Mouse (Mus musculus) hindbrain, embryonic 15.5 days (tissue): ENCODE results near the gene Inpp4b. TPM values are rescaled to one million over a fixed set of nuclear protein-coding genes. Genes with fewer than 3 reads are reported as not detected.
"Not testable (repeated sequence)": the region's sequence is repeated elsewhere in the genome, so short reads cannot be mapped to it uniquely, and the experiment has no call there.

Experiments used
- ATAC-seq: fragments of 200-750 bp; cut with Nextera tagmentation; 2 replicates; pipeline ENCODE4 v1.8.0; 2017; ENCODE audit warnings: low read depth, moderate number of reproducible peaks, moderate TSS enrichment; ENCODE audit not compliant: low FRiP score
- H3K27ac ChIP-seq: fragments of 300-500 bp; sonication (generic); replicated peaks from 2 replicates; pipeline ENCODE4 v1.5.1; 2015; ENCODE audit warnings: mild to moderate bottlenecking, inconsistent platforms
- H3K27me3 ChIP-seq: fragments of 300-500 bp; sonication (generic); 2 replicates; pipeline ENCODE4 v1.6.1; 2015; ENCODE audit warnings: control low read depth, inconsistent platforms
- H3K36me3 ChIP-seq: fragments of 300-500 bp; sonication (generic); 2 replicates; pipeline ENCODE4 v1.6.1; 2015; ENCODE audit warnings: control low read depth, inconsistent platforms
- H3K4me1 ChIP-seq: fragments of 300-500 bp; sonication (generic); replicated peaks from 2 replicates; pipeline ENCODE4 v1.6.1; 2015; ENCODE audit warnings: control low read depth, inconsistent platforms
- H3K4me2 ChIP-seq: fragments of 300-500 bp; sonication (generic); 2 replicates; pipeline ENCODE4 v1.6.1; 2015; ENCODE audit warnings: moderate library complexity, mild to moderate bottlenecking, inconsistent platforms
- H3K4me3 ChIP-seq: fragments of 300-500 bp; sonication (generic); 2 replicates; pipeline ENCODE4 v1.5.1; 2015; ENCODE audit warnings: mild to moderate bottlenecking, inconsistent platforms
- H3K9ac ChIP-seq: fragments of 300-500 bp; sonication (generic); 2 replicates; pipeline ENCODE4 v1.6.1; 2015; ENCODE audit warnings: inconsistent platforms
- H3K9me3 ChIP-seq: fragments of 300-500 bp; sonication (generic); 2 replicates; pipeline ENCODE4 v1.6.1; 2016; ENCODE audit warnings: control low read depth, inconsistent platforms
- WGBS: fragments of 180-500 bp; shearing (Covaris S2); methylation state at CpG from one replicate; pipeline ENCODE4 v1.1.7; 2015; 5-methylcytosine and 5-hydroxymethylcytosine counted together
- polyA plus RNA-seq: library from polyadenylated mRNA; unstranded; fragments of >200 nt; fragmentation: Nextera tagmentation; extraction: Ambion mirVana; gene quantifications from 2 replicates; pipeline ENCODE4 v1.2.1, GENCODE M21; 2015

Inpp4b gene
- polyA plus RNA-seq, 1 experiment from 2014 or later = 9.0 TPM

DNA sequence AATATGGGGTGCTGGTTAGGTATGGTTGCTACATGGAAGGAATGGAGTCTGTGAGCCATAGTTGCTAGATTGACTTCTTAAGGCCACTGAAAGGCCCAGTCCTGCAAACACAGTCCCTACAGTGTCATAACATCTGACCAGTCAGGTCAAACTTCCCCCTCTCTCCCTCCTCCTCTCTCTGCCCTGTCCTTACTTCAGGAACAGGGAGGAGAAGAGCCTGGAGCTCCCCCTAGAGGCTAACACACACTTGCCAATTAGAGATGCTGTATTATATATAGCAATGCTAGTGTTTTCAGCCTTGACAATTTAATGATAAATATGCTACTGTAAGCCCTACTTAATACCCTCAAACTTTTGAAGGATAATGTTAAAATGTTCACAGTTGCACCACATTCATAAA lies 464.4 kb downstream of the Inpp4b start:
- Histone ChIP-seq H3K4me2 (no peak overlapping the region), H3K4me1 (no peaks in the 10 kb centered on the region), H3K36me3 (no peaks in the 10 kb centered on the region), H3K9me3 (no peaks in the 10 kb centered on the region), H3K27me3 (no peaks in the 10 kb centered on the region), H3K27ac (no peak overlapping the region), H3K4me3 (no peak overlapping the region), H3K9ac (no peak overlapping the region)
- ATAC-seq = peak; percentile 61; the same call in 1 of the 2 replicates

DNA sequence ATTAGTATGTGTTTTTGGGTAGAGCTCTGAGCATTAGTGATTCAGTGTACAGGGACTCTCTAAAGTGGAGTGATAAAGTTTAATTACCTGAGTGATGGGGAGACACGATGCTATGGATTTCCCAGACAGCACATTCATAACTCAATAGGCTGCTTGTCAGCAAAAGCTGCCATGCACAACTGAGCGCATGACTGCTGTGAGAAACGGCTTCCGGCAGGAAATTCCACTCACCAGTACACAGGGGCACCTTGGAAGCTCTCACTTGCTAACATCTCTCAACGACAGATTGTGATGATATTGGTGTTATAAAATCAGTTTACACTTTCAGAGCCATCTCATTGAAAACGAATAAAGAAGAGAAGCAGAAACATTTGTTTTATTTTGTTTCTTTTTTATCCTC lies 465.2 kb downstream of the Inpp4b start:
- H3K4me1 ChIP-seq = peaks cover 7% of the 10 kb centered on the region
- 51% methylated on average over 6 of the region's 6 CpGs for WGBS
- H3K36me3 ChIP-seq = no peaks in the 10 kb centered on the region
- peak; percentile 55; the same call in 1 of the 2 replicates for ATAC-seq
- no peak overlapping the region for H3K4me2 ChIP-seq
- H3K27me3 ChIP-seq = no peaks in the 10 kb centered on the region
- no peak overlapping the region for H3K9ac ChIP-seq
- H3K27ac ChIP-seq = no peak overlapping the region
- H3K4me3 ChIP-seq = no peak overlapping the region
- H3K9me3 ChIP-seq = no peaks in the 10 kb centered on the region

DNA sequence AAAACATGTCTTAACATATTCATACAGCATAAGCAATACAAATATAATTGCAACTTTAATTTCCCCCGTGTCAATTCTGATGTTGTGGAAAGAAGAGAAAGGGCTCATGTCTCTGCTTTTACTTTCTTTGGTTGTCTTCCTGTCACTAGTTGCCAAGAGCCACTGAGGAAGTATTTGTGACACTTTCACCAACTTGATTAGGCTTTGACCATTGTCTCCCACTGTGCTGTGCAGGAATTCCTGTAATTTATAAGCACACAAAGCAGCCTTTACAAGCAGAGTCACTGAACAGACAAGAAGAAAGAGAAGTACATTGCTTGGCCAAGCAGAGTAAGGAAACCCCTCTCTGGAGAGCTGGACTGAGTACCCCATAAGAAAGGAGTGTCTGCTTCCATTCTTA lies 466.1 kb downstream of the Inpp4b start:
- H3K36me3 ChIP-seq = no peaks in the 10 kb centered on the region
- WGBS = 58% methylated on average over 1 of the region's 1 CpGs
- no peak overlapping the region for H3K4me2 ChIP-seq
- H3K27me3 ChIP-seq = no peaks in the 10 kb centered on the region
- no peak overlapping the region for H3K27ac ChIP-seq
- no peaks in the 10 kb centered on the region for H3K9me3 ChIP-seq
- H3K4me1 ChIP-seq = peaks cover 8% of the 10 kb centered on the region
- no peak overlapping the region for H3K9ac ChIP-seq
- H3K4me3 ChIP-seq = no peak overlapping the region
- ATAC-seq = no peak

DNA sequence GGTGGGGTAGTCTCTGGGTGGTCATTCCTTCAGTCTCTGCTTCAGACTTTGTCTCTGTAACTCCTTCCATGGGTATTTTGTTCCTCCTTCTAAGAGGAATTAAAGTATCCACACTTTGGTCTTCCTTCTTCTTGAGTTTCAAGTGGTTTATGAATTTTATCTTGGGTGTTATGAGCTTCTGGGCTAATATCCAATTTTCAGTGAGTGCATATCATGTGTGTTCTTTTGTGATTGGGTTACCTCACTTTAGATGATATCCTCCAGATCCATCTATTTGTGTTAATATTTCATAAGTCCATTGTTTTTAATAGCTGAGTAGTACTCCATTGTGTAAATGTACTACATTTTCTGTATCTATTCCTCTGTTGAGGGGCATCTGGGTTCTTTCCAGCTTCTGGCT lies 467.1 kb downstream of the Inpp4b start:
- H3K9ac ChIP-seq, H3K4me1 ChIP-seq, H3K27me3 ChIP-seq, H3K9me3 ChIP-seq, H3K4me3 ChIP-seq, ATAC-seq, H3K27ac ChIP-seq, H3K4me2 ChIP-seq, H3K36me3 ChIP-seq: not testable (repeated sequence)

DNA sequence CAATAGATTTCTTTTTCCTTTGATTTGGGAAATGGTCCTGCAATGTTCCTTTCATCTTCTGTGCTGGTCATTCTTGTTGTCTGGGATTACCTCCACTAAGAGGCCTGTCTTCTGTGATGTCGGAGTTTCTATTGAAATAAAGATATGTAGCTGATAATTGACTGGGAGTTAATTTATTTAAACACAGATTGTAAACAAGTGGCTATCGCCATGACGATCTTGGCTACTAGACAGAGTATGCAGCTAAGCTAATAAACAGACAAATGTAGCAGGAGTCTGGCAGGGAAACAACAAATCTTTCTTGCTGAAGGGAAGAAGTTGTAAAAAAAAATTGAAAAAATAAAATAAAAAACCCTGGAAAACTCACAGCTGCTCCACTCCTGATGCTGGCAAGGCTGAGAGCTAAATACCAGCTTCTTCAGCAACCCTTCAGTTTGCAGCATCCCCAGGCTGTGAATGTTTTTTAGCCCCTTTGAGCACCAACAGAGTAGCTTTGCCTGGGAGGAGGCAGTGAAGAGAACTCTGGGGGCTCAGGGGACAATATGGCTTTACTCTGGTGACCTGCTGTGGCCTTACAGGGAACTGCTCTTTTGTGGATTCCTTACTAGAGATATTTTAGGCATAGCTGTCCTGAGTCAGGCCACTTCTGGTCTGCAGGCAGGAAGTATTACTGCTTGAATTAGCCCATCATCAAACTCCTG lies 469.8 kb downstream of the Inpp4b start:
- peak overlapping the region; percentile 61 for H3K27ac ChIP-seq
- 22% methylated on average over 3 of the region's 3 CpGs for WGBS
- no peaks in the 10 kb centered on the region for H3K36me3 ChIP-seq
- H3K27me3 ChIP-seq = no peaks in the 10 kb centered on the region
- H3K4me1 ChIP-seq = peaks cover 8% of the 10 kb centered on the region
- H3K9me3 ChIP-seq = no peaks in the 10 kb centered on the region
- H3K9ac ChIP-seq = no peak overlapping the region
- no peak overlapping the region for H3K4me3 ChIP-seq
- no peak overlapping the region for H3K4me2 ChIP-seq
- ATAC-seq = peak; percentile 81; the same call in 1 of the 2 replicates

DNA sequence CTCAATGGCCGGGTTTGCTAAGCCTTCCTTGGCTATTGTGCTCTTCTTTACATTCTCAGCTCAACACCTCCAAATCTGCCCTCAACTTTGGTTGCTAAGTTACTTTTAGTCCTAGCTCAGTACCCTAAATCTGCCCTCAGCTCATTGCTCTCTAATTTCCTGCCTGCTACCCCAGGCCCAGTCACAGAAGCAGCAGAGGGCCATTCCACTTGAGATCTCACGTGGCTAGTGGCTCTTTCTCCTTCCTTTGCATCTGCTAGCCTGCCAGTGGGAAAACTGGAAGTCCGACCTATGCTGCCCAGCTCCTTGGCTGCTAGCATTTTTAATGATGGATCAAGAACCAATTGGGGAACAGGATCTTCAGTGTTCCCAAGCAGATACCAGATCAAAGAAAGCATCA lies 472.4 kb downstream of the Inpp4b start:
- Histone ChIP-seq H3K27ac (no peak overlapping the region), H3K4me3 (no peak overlapping the region), H3K36me3 (no peaks in the 10 kb centered on the region), H3K4me2 (no peak overlapping the region), H3K9me3 (no peaks in the 10 kb centered on the region), H3K4me1 (peaks cover 8% of the 10 kb centered on the region), H3K9ac (no peak overlapping the region), H3K27me3 (no peaks in the 10 kb centered on the region)
- no peak for ATAC-seq
- WGBS = 44% methylated on average over 3 of the region's 3 CpGs

DNA sequence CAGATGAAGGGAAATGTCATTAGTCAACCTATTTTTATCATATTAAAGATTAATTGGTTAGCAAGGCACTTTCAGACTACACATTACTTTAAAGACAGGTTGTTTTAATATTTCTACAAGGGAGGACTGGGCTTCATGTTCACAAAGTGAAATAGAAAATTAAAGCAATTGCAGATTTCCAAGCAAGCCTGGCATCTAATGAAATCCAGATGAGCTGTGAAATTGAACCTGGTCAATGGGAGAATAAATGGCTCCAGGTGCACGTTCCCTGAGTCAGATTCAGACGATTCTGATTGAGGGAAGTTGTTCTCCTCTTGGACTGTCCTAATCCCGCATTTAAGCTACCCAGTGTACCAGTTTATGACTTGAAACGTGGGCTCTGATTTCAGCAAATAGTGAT lies 473.2 kb downstream of the Inpp4b start:
- 63% methylated on average over 4 of the region's 4 CpGs for WGBS

DNA sequence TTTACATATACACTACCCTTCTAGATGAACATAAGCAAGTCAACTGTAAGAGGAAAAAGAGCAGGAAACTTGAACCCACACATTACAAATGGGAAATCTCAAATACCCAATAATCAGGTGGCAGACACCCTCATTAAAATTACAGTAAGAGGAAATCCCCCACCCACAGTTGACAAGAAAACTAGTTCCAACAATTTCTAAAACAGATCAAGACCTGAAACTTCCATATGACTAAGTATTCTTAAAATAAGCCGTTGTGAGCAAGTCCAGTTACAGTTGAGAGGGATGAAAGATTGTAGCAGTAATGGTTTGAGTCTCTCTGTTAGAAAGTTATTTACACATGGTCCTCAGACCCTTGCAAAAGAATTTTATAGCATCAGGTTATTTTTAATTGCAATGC lies 480.8 kb downstream of the Inpp4b start:
- H3K36me3 ChIP-seq = no peaks in the 10 kb centered on the region
- H3K4me3 ChIP-seq = no peak overlapping the region
- no peak overlapping the region for H3K9ac ChIP-seq
- H3K4me1 ChIP-seq = no peaks in the 10 kb centered on the region
- H3K4me2 ChIP-seq = no peak overlapping the region
- WGBS = 97% methylated on average over 1 of the region's 1 CpGs
- H3K9me3 ChIP-seq = no peaks in the 10 kb centered on the region
- no peak for ATAC-seq
- no peak overlapping the region for H3K27ac ChIP-seq
- no peaks in the 10 kb centered on the region for H3K27me3 ChIP-seq

More for the DNA sequence above, 473.2 kb downstream of the Inpp4b start:
- no peak overlapping the region for H3K4me3 ChIP-seq
- no peaks in the 10 kb centered on the region for H3K36me3 ChIP-seq
- no peak overlapping the region for H3K27ac ChIP-seq
- no peaks in the 10 kb centered on the region for H3K9me3 ChIP-seq
- no peak for ATAC-seq
- no peak overlapping the region for H3K9ac ChIP-seq
- H3K4me2 ChIP-seq = no peak overlapping the region
- H3K27me3 ChIP-seq = no peaks in the 10 kb centered on the region
- H3K4me1 ChIP-seq = peaks cover 8% of the 10 kb centered on the region

DNA sequence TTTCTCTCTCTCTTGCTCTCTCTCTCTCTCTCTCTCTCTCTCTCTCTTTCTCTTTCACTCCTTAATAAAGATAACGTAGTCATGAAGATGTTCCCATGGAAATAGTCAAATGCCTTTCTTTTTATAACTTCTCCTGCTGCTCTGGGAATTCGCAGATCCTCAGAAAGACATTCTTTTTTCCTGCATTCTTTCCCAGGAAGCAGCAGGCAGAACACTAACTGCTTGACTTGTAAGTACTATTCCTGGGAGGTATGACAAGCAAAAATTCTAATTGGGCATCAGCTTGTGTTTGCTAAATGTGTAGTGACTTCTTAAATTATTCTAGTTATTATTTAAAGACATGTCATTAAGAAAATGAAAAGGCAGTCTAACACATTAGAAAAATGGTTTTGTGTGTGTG lies 482.6 kb downstream of the Inpp4b start:
- ATAC-seq = no peak
- H3K27ac ChIP-seq = no peak overlapping the region
- H3K4me1 ChIP-seq = no peaks in the 10 kb centered on the region
- no peak overlapping the region for H3K4me2 ChIP-seq
- H3K4me3 ChIP-seq = no peak overlapping the region
- no peaks in the 10 kb centered on the region for H3K9me3 ChIP-seq
- no peaks in the 10 kb centered on the region for H3K27me3 ChIP-seq
- H3K9ac ChIP-seq = no peak overlapping the region
- 36% methylated on average over 2 of the region's 2 CpGs for WGBS
- H3K36me3 ChIP-seq = no peaks in the 10 kb centered on the region

DNA sequence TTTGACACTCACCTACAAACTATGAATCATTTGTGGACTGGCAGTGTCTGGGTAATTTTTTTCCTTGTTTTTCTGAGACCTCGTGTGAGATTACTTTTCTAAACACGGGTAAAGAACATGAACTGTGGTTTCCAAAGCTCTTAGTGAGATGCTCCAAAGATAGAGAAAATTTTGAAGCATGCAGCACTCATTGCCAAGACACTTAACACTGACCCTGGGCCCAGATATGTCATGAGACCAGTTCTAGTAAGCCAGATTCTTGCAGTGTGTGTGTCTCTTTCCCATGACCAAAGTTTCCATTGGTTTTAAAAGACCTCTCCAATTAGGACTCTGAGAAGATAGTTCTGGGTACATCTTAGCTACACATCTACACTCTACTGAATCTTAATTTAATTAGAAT lies 484.1 kb downstream of the Inpp4b start:
- WGBS = 82% methylated on average over 2 of the region's 2 CpGs
- H3K9me3 ChIP-seq = no peaks in the 10 kb centered on the region
- ATAC-seq = no peak
- H3K27ac ChIP-seq = no peak overlapping the region
- H3K4me2 ChIP-seq = no peak overlapping the region
- no peaks in the 10 kb centered on the region for H3K27me3 ChIP-seq
- H3K4me1 ChIP-seq = no peaks in the 10 kb centered on the region
- H3K9ac ChIP-seq = no peak overlapping the region
- no peak overlapping the region for H3K4me3 ChIP-seq
- H3K36me3 ChIP-seq = no peaks in the 10 kb centered on the region

DNA sequence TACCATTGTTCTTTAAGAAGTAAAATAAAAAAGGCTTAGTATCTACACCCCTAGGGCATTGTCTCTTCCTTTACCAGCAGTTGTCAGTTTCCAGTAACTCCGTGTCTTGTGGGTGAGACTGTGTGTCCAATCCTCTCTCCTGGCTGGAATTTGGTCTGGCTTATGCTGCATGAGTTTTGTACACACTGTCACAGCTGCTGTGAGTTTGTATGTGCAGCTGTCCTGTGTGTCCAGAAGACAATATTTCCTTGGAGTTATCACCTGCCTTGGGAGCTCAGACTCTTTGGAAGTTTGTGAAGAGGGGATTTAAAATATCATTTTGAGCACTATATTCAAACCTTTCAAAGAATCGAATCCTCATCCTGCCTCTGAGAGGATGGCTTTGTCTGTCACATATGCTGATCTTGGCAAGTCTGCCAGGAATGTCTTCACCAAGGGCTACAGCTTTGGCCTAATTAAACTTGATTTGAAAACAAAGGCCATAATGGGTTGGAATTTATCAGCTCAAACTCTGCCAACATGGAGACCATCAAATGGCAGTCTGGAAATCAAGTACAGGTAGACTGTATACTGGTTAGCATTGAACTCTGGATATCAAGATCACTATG lies 485.1 kb downstream of the Inpp4b start:
- Histone ChIP-seq H3K4me3 (no peak overlapping the region), H3K9ac (no peak overlapping the region), H3K9me3 (no peaks in the 10 kb centered on the region), H3K27ac (no peak overlapping the region), H3K27me3 (no peaks in the 10 kb centered on the region), H3K4me2 (no peak overlapping the region), H3K36me3 (no peaks in the 10 kb centered on the region), H3K4me1 (no peaks in the 10 kb centered on the region)
- WGBS = 70% methylated on average over 2 of the region's 2 CpGs
- no peak for ATAC-seq

DNA sequence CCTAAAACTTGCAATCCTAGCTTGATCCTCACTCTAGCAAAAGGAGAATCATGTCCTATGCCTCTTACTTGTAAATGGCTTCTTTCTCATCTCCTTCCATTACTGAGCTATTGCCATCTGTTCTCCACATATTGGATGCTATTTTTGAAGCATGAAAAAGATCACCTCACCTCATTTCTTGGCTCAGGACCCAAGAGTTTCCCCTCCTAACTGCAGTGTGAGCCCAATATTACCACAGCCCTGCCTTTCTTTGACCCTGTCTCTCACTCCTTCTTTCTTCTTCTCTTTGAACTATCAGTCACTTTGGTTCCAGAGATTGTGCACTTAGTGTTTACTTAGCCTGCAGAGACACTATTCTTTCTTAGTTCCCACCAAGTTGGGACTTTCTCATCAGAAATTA lies 489.1 kb downstream of the Inpp4b start:
- Histone ChIP-seq H3K4me3 (no peak overlapping the region), H3K36me3 (no peaks in the 10 kb centered on the region), H3K9me3 (no peaks in the 10 kb centered on the region), H3K27ac (no peak overlapping the region), H3K4me1 (no peaks in the 10 kb centered on the region), H3K4me2 (no peak overlapping the region), H3K9ac (no peak overlapping the region), H3K27me3 (no peaks in the 10 kb centered on the region)
- ATAC-seq = no peak

DNA sequence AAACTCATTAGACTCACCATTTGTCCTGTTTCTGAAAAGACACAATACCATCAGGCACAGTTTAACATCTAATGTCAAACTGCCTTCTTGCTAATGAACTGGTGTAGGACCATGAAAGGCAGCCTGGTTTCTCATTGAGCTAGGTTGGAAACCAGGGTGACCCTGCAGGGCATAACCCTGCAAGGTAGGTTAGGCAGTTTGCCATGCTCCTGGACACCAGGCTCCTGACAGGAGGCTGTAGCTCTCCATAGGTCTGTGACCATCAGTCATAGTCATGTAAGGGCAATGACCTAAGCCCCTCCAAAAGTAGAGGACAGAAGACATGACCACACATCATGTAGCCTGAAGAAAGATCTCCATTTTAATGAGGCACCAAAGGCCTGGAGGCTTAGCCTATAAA lies 491.5 kb downstream of the Inpp4b start:
- Histone ChIP-seq H3K4me3 (no peak overlapping the region), H3K9me3 (no peaks in the 10 kb centered on the region), H3K4me1 (no peaks in the 10 kb centered on the region), H3K27ac (no peak overlapping the region), H3K27me3 (no peaks in the 10 kb centered on the region), H3K9ac (no peak overlapping the region), H3K4me2 (no peak overlapping the region), H3K36me3 (no peaks in the 10 kb centered on the region)
- no peak for ATAC-seq
